Mouse (Mus musculus) liver, embryonic 14.5 days (tissue): ENCODE results near the gene Osgep. TPM values are rescaled to one million over a fixed set of nuclear protein-coding genes. Genes with fewer than 3 reads are reported as not detected.

Source experiments
- ATAC-seq: fragments of 200-750 bp; cut with Nextera tagmentation; 2 replicates; pipeline ENCODE4 v1.8.0; 2017; ENCODE audit warnings: moderate number of reproducible peaks, mild to moderate bottlenecking, moderate library complexity; ENCODE audit not compliant: insufficient read depth
- DNase-seq, 3 experiments: peaks; one replicate each; pipeline ENCODE4 v3.0.0-alpha.2; 2012 to 2013; ENCODE audit warnings: low read depth in 3 of 3, low spot score in 3 of 3
- H3K27ac ChIP-seq: fragments of 300-500 bp; sonication (generic); 2 replicates; pipeline ENCODE4 v1.5.1; 2014; ENCODE audit warnings: moderate library complexity, mild to moderate bottlenecking, control low read depth, inconsistent platforms
- H3K27me3 ChIP-seq: fragments of 300-500 bp; sonication (generic); 2 replicates; pipeline ENCODE4 v1.6.1; 2014; ENCODE audit warnings: mild to moderate bottlenecking, low read length, moderate library complexity; ENCODE audit not compliant: control insufficient read depth, insufficient read depth
- H3K36me3 ChIP-seq: fragments of 300-500 bp; sonication (generic); replicated peaks from 2 replicates; pipeline ENCODE4 v1.6.1; 2014; ENCODE audit warnings: low read depth; ENCODE audit not compliant: control insufficient read depth, insufficient read depth
- H3K4me1 ChIP-seq, 2 experiments: fragments of 200-500 bp in 1 of 2; fragments of 300-500 bp in 1 of 2; sonication (generic) in 1 of 2; replicated peaks; 2 replicates each; pipeline ENCODE4 v1.6.1; 2012 to 2014; ENCODE audit warnings: antibody characterized with exemption in 1 of 2, inconsistent platforms in 1 of 2, low read length in 1 of 2; ENCODE audit not compliant: control insufficient read depth in 2 of 2, insufficient read depth in 2 of 2
- H3K4me2 ChIP-seq: fragments of 300-500 bp; sonication (generic); 2 replicates; pipeline ENCODE4 v1.6.1; 2014; ENCODE audit warnings: low read depth, mild to moderate bottlenecking, control low read depth, moderate library complexity
- H3K4me3 ChIP-seq, 2 experiments: fragments of 200-500 bp in 1 of 2; fragments of 300-500 bp in 1 of 2; sonication (generic) in 1 of 2; 2 replicates each; pipeline ENCODE4 v1.5.1; 2012 to 2014; ENCODE audit warnings: low read depth in 2 of 2, low read length in 2 of 2, mild to moderate bottlenecking in 2 of 2, control low read depth in 1 of 2, inconsistent platforms in 1 of 2, moderate library complexity in 1 of 2; ENCODE audit not compliant: insufficient read depth in 1 of 2
- H3K9ac ChIP-seq: fragments of 300-500 bp; sonication (generic); replicated peaks from 2 replicates; pipeline ENCODE4 v1.6.1; 2014; ENCODE audit warnings: mild to moderate bottlenecking, control low read depth, moderate library complexity
- H3K9me3 ChIP-seq: fragments of 300-500 bp; sonication (generic); 2 replicates; pipeline ENCODE4 v1.6.1; 2016; ENCODE audit warnings: low read length, mixed read lengths; ENCODE audit not compliant: control insufficient read depth
- CTCF ChIP-seq: IDR thresholded peaks from 2 replicates; pipeline ENCODE4 v1.5.1; 2016; ENCODE audit warnings: antibody characterized with exemption, low read depth, control low read depth
- EP300 ChIP-seq: IDR thresholded peaks from 2 replicates; pipeline ENCODE4 v1.6.1; 2016; ENCODE audit warnings: antibody characterized with exemption, low read depth
- WGBS: fragments of 180-500 bp; shearing (Covaris S2); extraction: QIAGEN DNeasy Blood & Tissue Kit; methylation state at CpG from one replicate; pipeline ENCODE4 v1.1.7; 2014; ENCODE audit not compliant: insufficient replicate concordance; 5-methylcytosine and 5-hydroxymethylcytosine counted together
- polyA plus RNA-seq, 2 experiments: library from polyadenylated mRNA; depleted of rRNA in 1 of 2; stranded (reverse) in 1 of 2; unstranded in 1 of 2; fragments of >200 nt; fragmentation: Nextera tagmentation in 1 of 2; extraction: Ambion mirVana in 1 of 2; gene quantifications; 2 replicates each; pipeline versions ENCODE4 v1.2.1 to v1.2.3; 2012 to 2014

The Osgep gene
- polyA plus RNA-seq, 2 experiments: 34.5 to 54.8 TPM

GRCm38 (mm10) chr14:50943932-50944667, 19.4 kb upstream of the Osgep start, which contains the start of gene Gm49342:
Gene Gm49342, plus strand, starts transcription at chr14:50944517.
- Histone ChIP-seq H3K27me3 (no peaks in the 10 kb centered on the region), H3K4me1 (peaks cover 2 to 12% of the 10 kb centered on the region in 2 experiments; a peak in 2 of 4 replicates), H3K4me2 (peak within 1 kb of the TSS; percentile 72), H3K4me3 (peak within 1 kb of the TSS; percentile 87), H3K9me3 (no peaks in the 10 kb centered on the region), H3K36me3 (peaks cover 5% of the 10 kb centered on the region), H3K9ac (peak within 1 kb of the TSS; percentile 90), H3K27ac (peak within 1 kb of the TSS; percentile 89)
- DNase-seq (peak; percentile 88 to 92 (median 91)), ATAC-seq (peak; percentile 97)
- TF ChIP-seq CTCF: peak; percentile 80
- TF ChIP-seq EP300: no peak
- 7% methylated on average over 31 of the region's 31 CpGs for WGBS

- DNase-seq: no peak
- H3K4me1 ChIP-seq: peaks cover 2 to 4% of the 10 kb centered on the region in 2 experiments; a peak in 2 of 4 replicates
- no peak overlapping the region for H3K9ac ChIP-seq
- TF ChIP-seq EP300: no peak
- no peak for TF ChIP-seq CTCF
- H3K4me3 ChIP-seq: no peak overlapping the region
- H3K27ac ChIP-seq: no peak overlapping the region
- peak overlapping the region; percentile 8; the same call in 1 of the 2 replicates for H3K4me2 ChIP-seq
- 6% methylated on average over 2 of the region's 2 CpGs for WGBS
- no peaks in the 10 kb centered on the region for H3K36me3 ChIP-seq
- no peak for ATAC-seq
- H3K27me3 ChIP-seq: no peaks in the 10 kb centered on the region
- H3K9me3 ChIP-seq: no peaks in the 10 kb centered on the region
Measured at GRCm38 (mm10) chr14:50938940-50939339, 14.2 kb upstream of the Osgep start.

GRCm38 (mm10) chr14:50938119-50938908, 13.6 kb upstream of the Osgep start:
- ATAC-seq (no peak), DNase-seq (no peak)
- H3K27ac ChIP-seq: no peak overlapping the region

GRCm38 (mm10) chr14:50936649-50937048, 12.0 kb upstream of the Osgep start:
- Histone ChIP-seq H3K4me2 (no peak overlapping the region), H3K36me3 (no peaks in the 10 kb centered on the region), H3K9ac (no peak overlapping the region), H3K9me3 (no peaks in the 10 kb centered on the region), H3K4me3 (no peak overlapping the region), H3K4me1 (peaks cover 7 to 8% of the 10 kb centered on the region in 2 experiments), H3K27ac (no peak overlapping the region), H3K27me3 (no peaks in the 10 kb centered on the region)
- ATAC-seq (no peak), DNase-seq (no peak)
- TF ChIP-seq CTCF (no peak), EP300 (no peak)
- 51% methylated on average over 1 of the region's 1 CpGs for WGBS

More at GRCm38 (mm10) chr14:50938119-50938908, 13.6 kb upstream of the Osgep start:
- no peaks in the 10 kb centered on the region for H3K9me3 ChIP-seq
- H3K27me3 ChIP-seq: no peaks in the 10 kb centered on the region
- no peaks in the 10 kb centered on the region for H3K36me3 ChIP-seq
- H3K4me2 ChIP-seq: peak overlapping the region; percentile 8; the same call in 1 of the 2 replicates
- H3K4me3 ChIP-seq: no peak overlapping the region
- H3K4me1 ChIP-seq: no peaks in the 10 kb centered on the region
- H3K9ac ChIP-seq: no peak overlapping the region
- WGBS: 70% methylated on average over 3 of the region's 3 CpGs
- TF ChIP-seq EP300 (no peak), CTCF (no peak)
